Mouse (Mus musculus): ENCODE measurements around the gene Szrd1.

The Szrd1 gene

DNA sequence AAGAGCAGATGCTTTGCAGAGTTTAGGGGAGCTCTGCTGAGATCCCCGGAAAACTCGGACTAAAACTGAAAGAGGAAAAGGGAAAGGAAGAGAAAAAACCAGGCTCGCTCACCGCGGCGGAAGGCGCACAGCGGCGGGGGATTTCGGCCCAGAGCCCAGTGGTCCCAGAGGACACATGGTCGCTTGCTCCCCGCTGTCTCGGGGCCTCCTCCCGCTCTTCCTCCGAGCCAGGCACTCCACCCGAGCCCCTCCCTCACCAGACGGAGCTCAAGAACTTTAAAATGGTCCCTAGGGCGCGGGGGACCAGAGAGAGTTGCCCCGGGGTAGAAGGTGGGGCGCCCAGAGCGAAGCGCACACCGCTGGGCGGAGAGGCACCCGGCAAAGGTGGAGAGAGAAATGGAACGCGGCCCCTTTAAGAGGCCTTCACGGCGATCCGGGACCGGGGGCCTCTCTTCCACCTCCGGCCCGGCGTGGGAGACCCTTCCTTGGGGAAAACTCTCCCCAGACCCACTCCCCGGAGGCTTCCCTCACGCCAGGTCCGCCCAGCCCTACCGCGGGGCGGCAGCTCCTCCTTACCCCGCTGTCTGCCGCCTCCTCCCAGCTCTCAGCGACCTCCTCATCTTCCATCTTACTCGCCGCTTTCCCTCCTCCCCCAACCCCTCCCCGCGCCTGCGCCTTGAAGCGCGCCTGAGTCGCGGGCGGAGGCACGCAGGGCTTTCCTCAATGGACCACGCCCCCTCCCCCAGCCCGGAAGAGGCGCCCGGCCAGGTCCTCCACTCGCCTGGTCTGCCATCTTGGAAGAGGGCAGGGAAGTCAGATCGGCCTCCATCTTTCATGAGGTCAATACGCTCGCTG lies at the start of gene Szrd1:
Gene Szrd1, minus strand, starts transcription at position 660 of the 855 bp plus-strand sequence.
- peak; percentile 98 for DNase-seq (ENCODE audit: low read depth)

DNA sequence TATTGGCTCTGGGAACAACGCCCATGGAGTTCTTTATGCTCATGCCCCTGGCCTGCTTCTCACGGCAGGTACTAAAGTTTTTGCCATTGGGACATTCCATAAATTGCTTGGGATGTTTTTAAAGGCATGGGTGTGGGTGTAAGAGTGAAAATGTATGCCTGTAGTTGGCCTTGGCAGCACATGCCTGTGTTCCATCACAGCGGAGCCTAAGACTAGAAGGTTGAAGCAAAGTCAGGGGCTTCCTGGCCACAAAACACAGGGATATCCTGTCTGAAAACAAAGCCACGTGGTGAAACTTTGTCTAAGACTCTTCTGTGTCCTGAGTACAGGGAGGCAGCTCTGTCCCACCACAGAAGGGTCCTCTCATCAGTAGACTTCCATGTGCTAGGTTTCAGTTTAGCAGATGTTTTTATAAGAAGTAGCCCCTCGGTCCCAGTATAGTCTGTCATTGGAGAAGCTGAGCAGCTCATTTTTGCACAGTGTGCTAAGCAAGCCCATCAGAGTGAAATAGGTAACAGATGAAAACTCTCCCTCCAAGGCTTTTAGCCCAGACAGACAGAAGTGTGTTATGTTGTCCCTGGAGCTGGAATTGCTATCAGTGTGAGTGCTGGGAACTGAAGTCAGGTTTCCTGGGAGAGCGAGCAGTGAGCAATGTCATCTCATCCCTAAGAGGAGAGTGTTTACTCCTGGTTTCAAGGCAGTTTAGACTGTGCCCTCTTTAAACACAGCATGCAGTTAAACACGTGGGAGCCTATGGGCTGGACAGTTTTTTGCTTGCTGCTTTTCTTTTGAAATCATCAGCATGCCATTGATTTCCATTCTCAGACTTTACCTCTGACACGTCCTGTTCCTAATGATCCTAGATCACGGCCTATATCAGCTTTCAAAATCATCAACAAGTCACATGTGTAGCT lies 47.6 kb upstream of the Szrd1 start:
- DNase-seq (ENCODE audit: low read depth), result no peak

DNA sequence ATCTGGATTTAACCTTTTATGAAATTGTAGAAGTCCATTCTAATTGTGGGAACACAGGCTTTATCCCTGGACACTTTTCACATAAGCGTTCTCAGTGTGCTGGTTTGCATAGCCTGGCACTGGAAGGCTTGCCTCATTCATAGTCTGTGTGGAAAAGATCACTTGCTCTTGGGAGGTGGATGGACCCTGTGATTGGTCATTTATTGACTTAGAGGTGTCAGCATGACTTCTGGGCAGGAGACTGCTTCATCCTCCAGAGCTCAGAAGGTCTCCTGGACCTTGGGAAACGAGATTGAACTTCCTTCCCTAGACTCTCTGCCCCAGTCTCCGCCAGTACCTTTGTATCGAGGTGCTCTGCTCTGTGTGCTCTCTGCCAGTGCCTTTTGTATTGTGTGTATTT lies 44.9 kb upstream of the Szrd1 start:
- DNase-seq (ENCODE audit: low read depth), result no peak

DNA sequence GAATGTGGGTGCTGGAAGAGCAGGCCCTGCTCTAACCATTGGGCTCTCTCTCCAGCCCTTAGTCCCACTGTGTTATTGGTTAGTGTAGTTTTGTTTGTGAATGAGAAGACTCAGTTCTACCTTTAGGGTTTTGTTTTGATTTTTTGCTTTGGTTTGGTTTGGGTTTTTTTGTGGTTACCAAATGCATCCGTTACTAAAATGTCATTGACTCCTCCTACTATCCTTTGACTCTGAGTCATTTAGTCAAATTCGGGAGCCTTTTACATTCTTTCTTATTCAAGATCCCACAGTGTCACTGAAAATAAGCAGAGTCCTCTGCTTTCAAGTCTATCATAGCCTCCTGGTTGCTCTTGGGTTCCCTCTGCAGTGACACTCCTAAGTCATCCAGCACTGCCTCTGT lies 44.4 kb upstream of the Szrd1 start:
- DNase-seq (ENCODE audit: low read depth), result no peak

DNA sequence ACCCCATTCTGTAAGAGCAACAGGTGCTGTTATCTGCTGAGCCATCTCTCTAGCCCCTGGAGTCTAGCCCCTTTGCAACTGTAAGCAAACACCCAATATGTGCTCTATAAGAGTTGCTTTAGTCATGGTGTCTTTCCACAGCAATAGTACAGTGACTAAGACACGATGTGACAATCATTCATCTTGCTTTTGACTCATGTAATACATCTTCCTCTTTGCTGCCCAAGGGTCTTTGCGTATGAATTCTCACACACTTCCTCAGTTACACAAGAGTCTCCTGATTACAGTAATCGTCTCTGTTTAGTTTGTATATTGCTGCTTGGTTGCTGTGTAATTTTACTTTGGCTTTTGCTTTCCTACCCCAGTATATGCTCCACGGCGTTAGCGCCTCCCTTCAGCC lies 42.4 kb upstream of the Szrd1 start:
- DNase-seq (ENCODE audit: low read depth), result no peak

DNA sequence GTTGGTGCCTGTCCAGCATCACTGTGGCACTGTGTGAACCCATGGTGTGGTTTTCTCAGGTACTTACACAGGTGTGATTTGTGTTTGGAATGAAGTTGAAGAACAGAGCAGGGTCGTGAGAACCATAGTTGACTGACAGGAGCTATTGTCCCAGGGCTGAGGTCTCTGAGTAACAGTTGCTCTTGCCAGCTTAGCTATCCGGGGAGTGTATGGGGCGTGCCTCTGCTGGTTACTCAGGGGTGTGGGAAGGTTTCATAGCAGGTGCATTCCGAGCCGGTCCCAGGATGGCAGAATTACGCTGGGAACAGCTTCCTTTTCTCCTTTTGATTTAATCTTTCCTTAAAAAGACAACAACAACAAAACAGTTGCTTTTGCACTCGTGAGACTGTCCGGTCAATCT lies 41.3 kb upstream of the Szrd1 start:
- no peak for DNase-seq (ENCODE audit: low read depth)

DNA sequence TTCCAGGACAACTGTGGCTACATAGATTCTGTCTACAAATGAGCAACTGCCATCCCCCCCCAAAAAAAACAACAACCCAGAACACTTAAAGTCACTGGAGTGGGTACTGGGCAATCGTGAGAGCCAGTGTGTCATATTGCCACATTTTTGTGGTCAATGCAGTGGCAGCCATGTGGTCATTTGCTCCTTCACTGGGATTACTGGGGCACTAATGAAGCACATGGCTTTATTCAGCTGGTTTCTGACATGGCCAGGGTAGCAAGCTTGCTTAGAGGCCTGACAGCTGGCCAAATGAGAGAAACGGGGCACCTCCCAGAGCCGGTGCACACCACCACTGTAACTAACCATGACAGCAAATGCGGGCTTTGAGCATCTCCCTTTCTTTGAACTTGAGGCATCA lies 38.9 kb upstream of the Szrd1 start:
- DNase-seq (ENCODE audit: low read depth), result no peak

DNA sequence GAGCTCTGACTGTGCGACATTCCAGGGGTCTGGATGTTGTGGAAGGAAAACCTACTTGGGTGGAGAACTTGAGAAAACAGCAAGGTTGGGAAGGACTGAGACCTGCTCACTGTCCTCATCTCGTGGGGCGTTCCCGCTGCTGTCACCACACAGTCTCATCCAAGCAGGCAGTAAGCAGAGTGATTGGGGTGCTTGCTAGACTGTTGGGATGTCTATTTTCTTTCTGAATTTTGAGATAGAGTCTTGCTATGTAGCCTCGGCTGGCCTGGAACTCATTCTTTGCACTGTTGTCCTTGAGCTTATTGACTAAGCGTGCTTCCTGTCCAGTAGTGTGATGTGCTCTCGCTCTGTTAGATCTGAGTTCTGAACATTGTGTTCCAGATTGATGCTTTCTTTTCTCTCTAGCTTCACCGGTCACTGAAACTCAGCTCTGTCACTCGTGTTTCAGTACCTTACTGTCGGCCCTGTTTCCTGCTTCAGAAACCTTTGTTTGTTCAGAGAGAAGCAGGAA lies 36.8 kb upstream of the Szrd1 start:
- DNase-seq (ENCODE audit: low read depth), result no peak

DNA sequence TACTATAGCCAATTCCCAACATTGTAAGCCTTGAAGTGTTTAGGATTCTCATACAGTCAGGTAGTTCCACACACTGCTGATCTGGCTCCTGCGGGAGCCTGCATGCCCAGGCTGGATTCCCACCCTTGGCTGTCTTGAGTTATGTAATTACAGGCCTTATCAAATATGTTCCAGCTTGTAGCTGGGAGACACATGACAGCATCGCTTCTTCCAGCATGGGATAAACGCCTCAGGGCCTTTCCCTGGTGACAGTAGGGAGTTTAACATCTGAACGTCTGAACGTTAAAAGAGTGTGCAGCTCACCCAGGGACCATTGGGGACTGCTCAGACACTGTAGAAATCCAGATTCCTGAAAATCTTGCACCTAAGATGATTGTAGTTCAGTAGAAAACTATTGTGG lies 36.2 kb upstream of the Szrd1 start:
- no peak for DNase-seq (ENCODE audit: low read depth)

DNA sequence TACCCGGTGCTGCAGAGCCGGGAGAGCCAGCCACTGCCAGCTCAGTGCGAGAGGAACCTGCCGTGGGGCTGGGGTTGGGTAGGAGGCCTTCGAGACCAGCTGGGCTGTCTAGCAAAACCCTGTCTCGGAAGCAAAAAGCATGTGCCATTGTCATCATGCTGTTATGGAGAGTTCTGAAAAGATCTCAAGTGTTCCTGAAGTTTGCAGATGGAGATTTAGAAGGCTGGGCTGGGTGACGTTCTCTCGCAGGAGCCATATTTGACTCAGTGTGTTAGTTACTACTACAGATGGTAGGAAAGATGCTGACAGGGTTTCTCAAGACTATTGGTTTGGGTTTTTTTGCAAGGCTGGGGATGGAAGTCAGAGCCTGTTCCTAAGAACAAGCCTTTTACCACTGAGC lies 32.5 kb upstream of the Szrd1 start:
- DNase-seq (ENCODE audit: low read depth), result no peak

DNA sequence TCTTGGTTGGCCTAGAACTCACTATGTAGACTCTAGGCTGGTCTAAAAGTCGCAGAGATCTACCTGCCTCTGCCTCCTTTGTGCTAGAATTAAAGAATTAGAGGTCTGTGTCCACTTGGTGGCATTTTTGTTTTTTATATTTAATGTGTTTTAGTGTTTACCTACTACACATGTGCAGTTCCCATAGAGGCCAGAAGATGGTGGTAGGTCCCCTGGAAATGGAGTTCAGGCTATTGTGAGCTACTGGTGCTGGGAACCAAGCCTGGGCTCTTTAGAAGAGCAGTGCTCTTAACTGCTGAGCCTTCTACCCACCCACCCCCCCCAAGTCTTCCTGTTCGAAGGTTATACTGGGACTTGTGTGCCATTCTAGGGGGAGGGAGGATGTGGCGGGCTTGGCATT lies 27.6 kb upstream of the Szrd1 start:
- DNase-seq (ENCODE audit: low read depth), result no peak

DNA sequence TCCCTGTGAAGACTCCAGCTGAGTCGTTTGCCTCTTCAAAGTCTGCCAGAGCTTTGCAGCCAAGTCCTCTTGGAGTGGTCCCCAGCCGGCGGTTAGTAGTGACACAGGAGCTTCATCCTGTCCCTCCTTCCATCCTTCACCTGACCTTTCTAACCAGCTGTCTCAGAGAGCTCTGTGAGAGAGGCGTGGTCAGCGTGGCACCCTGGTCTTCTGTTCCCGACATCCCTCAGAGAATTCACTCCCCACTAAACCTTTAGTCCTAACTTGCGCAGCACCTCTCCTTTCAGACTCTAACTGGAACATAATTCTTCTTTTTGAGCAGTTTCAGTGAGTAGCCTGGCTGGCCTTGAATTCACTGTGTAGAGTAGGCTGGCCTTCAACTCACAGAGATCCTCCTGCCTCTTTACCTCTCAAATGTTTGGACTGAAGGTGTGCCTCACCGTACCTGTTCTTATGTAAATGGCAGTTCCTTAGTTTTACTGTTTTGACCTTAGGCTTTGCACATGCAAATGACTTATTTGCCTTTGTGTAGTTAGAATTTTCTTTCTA lies 26.2 kb upstream of the Szrd1 start:
- no peak for DNase-seq (ENCODE audit: low read depth)

DNA sequence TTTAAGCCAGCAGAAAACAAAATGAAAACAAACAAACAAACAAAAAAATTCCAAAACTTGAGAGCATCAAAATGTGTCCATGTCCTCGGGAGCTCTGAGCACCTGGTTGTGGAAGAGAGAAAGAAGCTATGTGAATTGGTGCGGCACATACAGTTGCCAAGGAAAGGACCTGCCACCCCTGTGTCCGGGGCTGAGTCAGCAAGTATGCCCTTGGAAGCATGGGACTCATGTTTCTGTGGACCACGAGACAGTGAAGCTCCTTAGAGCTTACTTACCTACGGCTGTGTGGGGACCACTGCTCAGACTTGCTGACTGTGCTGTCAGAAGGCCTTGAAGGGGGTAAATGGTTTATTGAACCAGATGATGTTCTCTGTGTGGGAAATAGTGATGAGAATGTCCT lies 24.2 kb upstream of the Szrd1 start:
- DNase-seq (ENCODE audit: low read depth), result no peak

DNA sequence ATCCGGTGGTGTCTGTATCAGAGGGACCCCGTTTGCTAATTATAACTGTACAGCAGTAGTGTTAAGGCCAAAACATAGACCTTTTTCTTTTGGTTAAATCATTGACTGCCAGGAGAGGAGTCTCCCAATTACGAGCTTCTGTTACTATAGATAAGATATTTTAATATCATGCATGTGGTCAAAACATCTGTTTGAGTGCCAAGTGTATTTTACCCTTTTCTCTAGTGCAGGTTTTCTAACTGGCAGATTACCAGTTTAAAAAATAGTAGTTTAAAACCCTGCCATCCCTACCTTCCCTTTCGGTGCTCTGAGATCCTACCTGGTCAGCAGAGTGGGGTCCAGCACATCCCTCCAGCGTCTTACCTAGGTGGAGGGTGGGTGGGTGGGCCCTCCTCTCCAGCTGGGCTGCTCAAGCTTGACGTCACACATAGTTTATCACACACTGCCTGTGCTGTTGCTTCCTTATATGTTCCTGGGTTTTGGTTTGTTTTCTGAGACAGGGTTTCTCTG lies 22.2 kb upstream of the Szrd1 start:
- no peak for DNase-seq (ENCODE audit: low read depth)

DNA sequence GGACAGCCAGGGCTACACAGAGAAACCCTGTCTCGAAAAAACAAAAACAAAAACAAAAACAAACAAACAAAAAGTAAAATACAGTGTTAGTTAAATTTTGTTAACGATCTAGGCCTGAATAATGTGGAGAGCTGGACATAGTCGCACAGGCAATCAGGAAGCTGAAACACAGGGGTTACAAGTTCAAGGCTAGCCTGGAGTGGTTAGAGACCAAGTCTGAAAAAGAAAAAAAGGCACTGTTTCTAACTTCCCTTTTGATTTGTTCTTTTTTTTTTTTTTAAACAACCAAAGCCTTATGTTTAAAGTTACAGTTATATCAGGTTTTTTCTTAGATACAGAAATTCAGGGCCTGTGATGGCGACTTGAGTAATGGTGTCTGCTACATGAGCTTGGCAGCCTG lies 20.6 kb upstream of the Szrd1 start:
- DNase-seq (ENCODE audit: low read depth), result no peak

DNA sequence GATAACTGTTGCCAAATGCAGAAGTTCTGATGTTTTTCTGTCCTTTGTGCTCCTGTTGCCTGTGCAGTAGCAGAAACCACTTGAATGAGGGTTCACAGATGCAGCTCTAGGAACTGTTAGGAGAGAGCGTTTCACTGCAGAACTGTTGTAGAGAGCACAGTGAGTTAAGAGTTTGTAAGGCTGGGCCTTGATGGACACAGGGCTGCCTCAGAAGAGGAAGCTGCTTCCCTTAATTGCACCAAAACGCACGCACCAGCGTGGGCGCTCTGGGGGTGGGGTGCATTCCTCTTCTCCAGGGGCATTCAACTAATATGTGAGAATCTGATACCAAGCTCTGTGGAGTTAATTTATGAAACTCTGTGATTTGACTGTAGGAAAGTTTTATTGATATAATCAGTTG lies 20.1 kb upstream of the Szrd1 start:
- DNase-seq (ENCODE audit: low read depth), result no peak

DNA sequence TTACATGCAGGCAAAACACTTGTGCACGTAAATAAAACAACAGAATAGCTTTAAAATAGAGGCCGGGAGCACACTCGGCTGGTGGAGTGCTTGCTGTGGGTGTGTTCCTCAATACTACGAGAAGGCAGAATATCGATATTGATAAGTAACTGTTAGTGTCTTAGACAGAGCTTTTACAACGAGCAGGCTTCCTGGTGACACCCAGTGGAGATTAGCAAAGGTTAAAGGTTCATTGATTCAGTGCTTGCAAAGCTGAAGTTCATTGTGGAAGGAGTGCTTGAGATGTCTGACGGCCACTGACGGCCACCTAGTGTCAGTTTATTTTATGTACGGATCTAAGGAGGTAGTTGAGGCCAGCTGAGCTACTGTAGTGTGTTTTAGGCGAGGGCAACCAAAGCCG lies 19.5 kb upstream of the Szrd1 start:
- no peak for DNase-seq (ENCODE audit: low read depth)

DNA sequence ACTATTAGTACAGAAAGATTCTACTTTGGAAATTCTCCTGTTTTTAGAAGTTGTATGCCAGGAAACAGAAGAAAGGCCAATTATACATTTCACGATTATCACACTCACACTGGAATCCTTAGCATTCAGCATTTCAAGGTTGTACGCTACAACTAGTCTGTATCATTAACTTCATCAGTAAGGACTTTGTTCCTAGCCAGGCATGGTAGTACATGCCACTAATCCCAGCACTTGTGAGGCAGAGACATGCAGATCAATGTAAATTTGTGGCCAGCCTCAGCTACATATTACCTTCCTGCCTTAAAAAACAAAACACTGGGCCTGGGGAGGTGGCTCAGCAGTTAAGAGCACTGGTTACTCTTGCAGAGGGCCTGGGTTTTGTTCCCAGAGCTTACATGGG lies 19.0 kb upstream of the Szrd1 start:
- DNase-seq (ENCODE audit: low read depth), result no peak

DNA sequence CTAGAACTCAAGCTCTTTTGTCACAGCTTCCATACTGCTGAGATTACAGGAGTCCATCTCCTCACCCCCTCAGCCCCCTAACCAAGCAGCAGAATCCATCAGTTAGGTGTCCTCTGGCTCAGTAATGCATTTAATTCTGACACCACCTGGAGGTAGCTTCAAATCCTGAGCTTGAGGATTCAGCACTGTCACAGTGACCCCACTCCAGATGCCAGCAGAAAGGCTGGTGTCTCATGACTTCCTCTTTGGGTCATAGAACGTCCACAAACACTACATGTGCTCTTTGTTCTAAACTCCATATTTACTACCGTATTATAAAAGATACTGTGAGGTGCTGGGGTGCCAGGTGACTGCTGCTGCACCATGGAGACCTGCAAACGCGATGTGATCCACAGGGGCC lies 17.9 kb upstream of the Szrd1 start:
- DNase-seq (ENCODE audit: low read depth), result no peak

DNA sequence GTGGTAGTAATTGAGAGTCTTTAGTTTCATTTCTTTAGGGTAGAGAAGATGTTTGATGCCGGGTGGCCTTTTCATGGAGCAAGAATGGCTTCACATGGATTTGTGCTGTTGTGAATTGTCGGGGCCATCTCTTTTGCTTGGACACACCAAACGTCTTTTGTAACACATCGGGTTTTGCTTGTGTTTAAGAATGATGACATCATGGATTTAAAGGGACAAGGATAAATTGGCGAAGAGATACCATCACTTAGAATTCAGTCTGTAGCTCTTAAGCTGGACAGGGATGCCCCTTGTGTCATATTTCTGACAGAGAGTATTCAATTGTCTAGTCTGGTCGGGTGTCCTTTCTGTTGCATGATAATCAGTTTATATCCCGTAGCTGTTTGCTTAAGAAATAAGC lies 9.5 kb upstream of the Szrd1 start:
- DNase-seq (ENCODE audit: low read depth), result no peak

DNA sequence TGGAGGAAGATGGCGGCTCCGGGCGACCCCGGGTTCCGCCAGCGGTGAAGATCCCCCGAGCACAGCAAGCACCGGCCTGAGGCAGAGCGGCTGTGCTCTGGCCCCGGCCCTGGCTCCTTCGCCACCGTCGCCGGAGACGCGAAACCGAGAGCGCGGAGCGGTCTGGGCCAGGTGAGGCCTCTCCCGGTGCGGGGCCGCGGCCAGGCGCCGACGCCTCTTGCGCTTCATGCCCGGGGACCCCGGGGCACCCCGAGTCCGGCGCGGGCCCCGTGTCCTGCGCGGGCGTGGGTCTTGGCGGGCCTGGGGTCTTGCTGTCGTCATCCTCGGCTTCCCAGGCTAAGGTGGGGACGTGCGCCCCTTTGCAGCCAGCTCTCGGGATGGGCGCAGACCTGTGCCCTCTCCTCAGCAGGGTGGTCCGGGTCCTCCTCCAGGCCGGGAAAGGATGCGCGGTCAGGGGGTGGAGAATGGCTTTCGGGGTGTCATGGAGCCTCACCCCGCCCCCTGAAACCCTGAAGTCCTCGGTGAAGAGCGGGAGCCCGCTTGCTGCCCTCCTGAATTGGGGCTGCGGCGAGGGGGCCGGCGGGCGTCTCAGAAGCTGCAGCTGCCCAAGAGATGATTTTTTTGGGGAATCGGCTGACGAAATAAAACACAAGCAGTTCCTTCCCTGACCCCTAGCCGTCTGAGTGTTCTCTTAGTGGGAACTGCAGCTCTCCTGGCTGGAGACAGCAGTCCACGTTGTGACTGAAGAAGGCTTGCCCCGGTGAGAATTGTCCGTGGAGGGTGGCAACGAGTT lies 8.6 kb upstream of the Szrd1 start:
- no peak for DNase-seq (ENCODE audit: low read depth)

Measured in c-Kit-positive CD71-negative TER-119-negative erythroid progenitor cells, embryonic 14.5 days (primary cell).